Mouse (Mus musculus) liver, embryonic 13.5 days (tissue): ENCODE measurements at regions not wholly inside any gene's neighbourhood (a gene's known extent, or its start where the extent isn't known, plus 50 kb on each side); places are given as distances from the start of the nearest gene placed in this dataset.

Experiments
- ATAC-seq: fragments of 200-750 bp; cut with Nextera tagmentation; 2 replicates; pipeline ENCODE4 v1.8.0; 2017; ENCODE audit warnings: low read depth, mild to moderate bottlenecking, moderate number of reproducible peaks, moderate library complexity
- DNase-seq: peaks from one replicate; pipeline ENCODE4 v3.0.0; 2022
- H3K27ac ChIP-seq: fragments of 300-500 bp; sonication (generic); 2 replicates; pipeline ENCODE4 v1.5.1; 2015; ENCODE audit warnings: moderate library complexity, mild to moderate bottlenecking, inconsistent platforms
- H3K27me3 ChIP-seq: fragments of 300-500 bp; sonication (generic); 2 replicates; pipeline ENCODE4 v1.6.1; 2015; ENCODE audit warnings: mild to moderate bottlenecking, inconsistent platforms
- H3K36me3 ChIP-seq: fragments of 300-500 bp; sonication (generic); 2 replicates; pipeline ENCODE4 v1.6.1; 2015; ENCODE audit warnings: mild to moderate bottlenecking, inconsistent platforms
- H3K4me1 ChIP-seq: fragments of 300-500 bp; sonication (generic); replicated peaks from 2 replicates; pipeline ENCODE4 v1.6.1; 2015; ENCODE audit warnings: inconsistent platforms
- H3K4me2 ChIP-seq: fragments of 300-500 bp; sonication (generic); 2 replicates; pipeline ENCODE4 v1.6.1; 2015; ENCODE audit warnings: inconsistent platforms, mild to moderate bottlenecking, moderate library complexity
- H3K4me3 ChIP-seq: fragments of 300-500 bp; sonication (generic); replicated peaks from 2 replicates; pipeline ENCODE4 v1.5.1; 2015; ENCODE audit warnings: mild to moderate bottlenecking, inconsistent platforms
- H3K9ac ChIP-seq: fragments of 300-500 bp; sonication (generic); 2 replicates; pipeline ENCODE4 v1.6.1; 2015; ENCODE audit warnings: mild to moderate bottlenecking, inconsistent platforms
- H3K9me3 ChIP-seq: fragments of 300-500 bp; sonication (generic); replicated peaks from 2 replicates; pipeline ENCODE4 v1.6.1; 2016; ENCODE audit warnings: inconsistent platforms
- WGBS: fragments of 180-500 bp; shearing (Covaris S2); methylation state at CpG from one replicate; pipeline ENCODE4 v1.1.7; 2015; ENCODE audit not compliant: insufficient replicate concordance; 5-methylcytosine and 5-hydroxymethylcytosine counted together

DNA sequence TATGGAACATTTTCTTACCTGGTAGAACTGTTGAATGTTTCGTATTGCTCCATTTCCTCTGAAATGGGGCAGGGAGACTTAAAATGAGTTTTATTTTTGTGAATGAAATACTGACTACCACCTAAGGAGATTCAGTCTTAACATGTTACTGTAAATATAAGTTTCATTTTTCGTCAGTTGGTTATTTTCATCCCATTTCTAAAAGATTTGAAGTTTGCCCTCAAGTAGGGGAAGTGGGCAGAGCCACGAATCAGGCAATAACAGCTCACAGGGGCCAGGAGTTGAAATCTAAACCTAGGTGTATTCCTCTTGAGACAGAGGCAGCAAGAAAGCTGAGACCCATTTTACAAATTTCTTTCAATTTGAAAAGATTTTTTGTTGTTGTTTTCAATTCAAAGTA lies 88.6 kb upstream of the Ahr start:
- ATAC-seq (no peak), DNase-seq (no peak)
- Histone ChIP-seq H3K4me3 (no peak overlapping the region), H3K9me3 (no peaks in the 10 kb centered on the region), H3K9ac (no peak overlapping the region), H3K4me2 (no peak overlapping the region), H3K27ac (no peak overlapping the region), H3K4me1 (no peaks in the 10 kb centered on the region), H3K36me3 (no peaks in the 10 kb centered on the region), H3K27me3 (no peaks in the 10 kb centered on the region)
- 45% methylated on average over 3 of the region's 3 CpGs for WGBS

DNA sequence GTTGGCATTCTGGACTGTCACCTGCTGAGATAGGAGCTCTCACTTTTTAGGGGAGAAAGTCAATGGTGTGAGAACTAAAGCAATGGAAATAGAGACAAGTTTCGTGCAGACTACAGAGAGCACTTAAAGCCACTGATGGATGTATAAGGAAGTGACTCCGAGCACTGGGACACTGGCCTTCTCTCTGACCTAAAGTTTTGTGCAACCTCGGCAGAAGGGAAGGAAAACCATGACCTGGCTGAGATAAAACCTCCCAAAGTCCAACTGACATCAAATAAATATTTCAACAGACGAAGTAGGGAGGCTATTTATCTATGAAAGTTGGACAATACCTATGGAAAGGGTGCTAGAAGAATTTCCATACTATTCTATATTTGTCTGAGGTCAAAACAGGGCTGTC lies 80.0 kb upstream of the Ahr start:
- H3K9me3 ChIP-seq: no peaks in the 10 kb centered on the region
- no peak overlapping the region for H3K27ac ChIP-seq
- DNase-seq: no peak
- WGBS: 15% methylated on average over 4 of the region's 4 CpGs
- H3K4me3 ChIP-seq: no peak overlapping the region
- no peak for ATAC-seq
- H3K4me2 ChIP-seq: no peak overlapping the region
- no peaks in the 10 kb centered on the region for H3K27me3 ChIP-seq
- H3K9ac ChIP-seq: no peak overlapping the region
- no peaks in the 10 kb centered on the region for H3K4me1 ChIP-seq
- no peaks in the 10 kb centered on the region for H3K36me3 ChIP-seq

DNA sequence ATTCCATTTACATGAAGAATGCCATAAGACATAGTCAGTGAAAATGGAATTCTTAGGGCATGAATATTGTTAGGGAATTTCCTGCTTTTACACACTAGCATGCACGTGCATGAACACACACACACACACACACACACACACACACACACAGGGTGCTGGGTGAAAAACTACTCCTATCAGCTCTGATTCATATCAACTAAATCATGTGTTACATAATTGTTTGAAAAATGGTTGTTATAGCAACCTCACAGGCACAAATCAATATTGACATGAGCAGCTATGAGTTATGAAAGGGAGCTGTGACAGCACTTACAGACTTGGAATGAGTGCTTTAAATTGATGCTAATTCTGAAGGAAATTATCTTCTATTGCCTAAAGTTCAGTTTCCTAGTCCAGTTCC lies 72.8 kb upstream of the Ahr start:
- WGBS: 43% methylated on average over 1 of the region's 1 CpGs
- no peak for ATAC-seq

DNA sequence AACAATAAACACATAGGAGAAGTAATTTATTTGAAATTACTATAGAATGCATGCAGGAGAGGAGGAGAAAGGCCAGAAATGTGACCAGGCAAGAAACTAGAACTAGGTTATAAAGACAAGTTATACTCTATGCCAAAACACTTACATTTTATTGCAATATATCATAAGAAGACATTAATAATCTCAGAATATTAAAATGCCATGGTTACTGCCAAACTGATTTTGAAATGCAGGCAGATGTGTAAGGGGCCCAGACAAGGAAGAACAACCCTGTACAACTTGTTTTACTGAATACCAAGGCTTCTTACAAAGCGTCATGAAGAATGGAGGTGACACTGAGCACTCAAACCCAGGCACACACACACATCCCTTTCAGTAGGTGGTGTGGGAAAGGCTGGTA lies 68.9 kb upstream of the Ahr start:
- Histone ChIP-seq H3K27me3 (no peaks in the 10 kb centered on the region), H3K4me2 (no peak overlapping the region), H3K9ac (no peak overlapping the region), H3K4me3 (no peak overlapping the region), H3K27ac (no peak overlapping the region), H3K9me3 (no peaks in the 10 kb centered on the region), H3K4me1 (no peaks in the 10 kb centered on the region), H3K36me3 (no peaks in the 10 kb centered on the region)
- 69% methylated on average over 1 of the region's 1 CpGs for WGBS
- ATAC-seq: no peak
- DNase-seq: no peak

More for the DNA sequence above, 72.8 kb upstream of the Ahr start:
- Histone ChIP-seq H3K9me3 (no peaks in the 10 kb centered on the region), H3K9ac (no peak overlapping the region), H3K27me3 (no peaks in the 10 kb centered on the region), H3K4me1 (no peaks in the 10 kb centered on the region), H3K4me2 (no peak overlapping the region), H3K4me3 (no peak overlapping the region), H3K36me3 (no peaks in the 10 kb centered on the region), H3K27ac (no peak overlapping the region)
- DNase-seq: no peak

DNA sequence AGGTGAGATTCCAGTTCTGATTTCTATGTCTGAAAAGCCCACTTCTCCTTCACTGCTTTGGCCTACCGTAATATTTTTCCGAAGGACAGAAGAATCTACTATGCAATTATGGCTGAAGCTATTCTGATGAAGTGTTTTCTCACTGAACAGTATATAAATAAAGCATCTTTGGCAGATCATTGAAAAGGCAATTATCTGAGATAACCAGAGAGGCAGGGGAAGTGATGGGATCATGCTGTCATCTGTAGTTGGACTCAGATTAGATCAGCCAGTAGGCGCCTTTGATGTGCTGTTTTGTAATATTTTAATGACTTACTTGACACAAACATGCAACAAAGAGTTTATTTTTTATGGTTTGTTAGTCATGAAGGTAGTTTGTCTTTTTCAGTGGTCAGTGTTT lies 67.8 kb upstream of the Ahr start:
- DNase-seq (no peak), ATAC-seq (no peak)
- H3K9ac ChIP-seq: no peak overlapping the region
- H3K27me3 ChIP-seq: no peaks in the 10 kb centered on the region
- H3K4me2 ChIP-seq: no peak overlapping the region
- no peaks in the 10 kb centered on the region for H3K9me3 ChIP-seq
- H3K4me3 ChIP-seq: no peak overlapping the region
- no peaks in the 10 kb centered on the region for H3K36me3 ChIP-seq
- no peak overlapping the region for H3K27ac ChIP-seq
- 76% methylated on average over 3 of the region's 3 CpGs for WGBS
- H3K4me1 ChIP-seq: 0 out of 2 replicates have a peak, but pooled peaks cover 3% of the 10 kb centered on the region

DNA sequence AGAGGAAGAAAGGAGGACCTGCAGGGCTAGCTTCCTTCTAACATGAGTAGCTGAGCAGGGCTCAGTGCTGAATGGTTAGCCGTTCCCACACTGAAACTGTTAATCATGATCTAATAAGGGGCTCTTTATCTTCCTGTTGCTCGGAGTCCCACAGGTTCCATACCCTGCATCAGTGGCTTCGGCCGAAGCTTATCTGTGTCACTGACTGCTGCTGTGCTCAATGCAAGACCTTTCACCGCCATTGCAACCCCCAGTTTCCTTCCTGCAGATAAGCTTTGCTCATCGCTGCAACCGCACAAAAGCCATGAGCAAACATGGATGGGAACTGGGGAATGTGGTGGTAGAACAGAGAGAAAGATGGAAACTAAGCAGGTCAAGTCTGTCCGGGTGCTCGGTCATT lies 63.5 kb upstream of the Ahr start:
- DNase-seq (no peak), ATAC-seq (no peak; the same call in 1 of the 2 replicates)
- H3K36me3 ChIP-seq: no peaks in the 10 kb centered on the region
- H3K27me3 ChIP-seq: no peaks in the 10 kb centered on the region
- 0 out of 2 replicates have a peak, but pooled peaks cover 3% of the 10 kb centered on the region for H3K4me1 ChIP-seq
- no peaks in the 10 kb centered on the region for H3K9me3 ChIP-seq
- no peak overlapping the region for H3K4me2 ChIP-seq
- H3K9ac ChIP-seq: no peak overlapping the region
- WGBS: 10% methylated on average over 9 of the region's 9 CpGs
- H3K27ac ChIP-seq: no peak overlapping the region
- no peak overlapping the region for H3K4me3 ChIP-seq

DNA sequence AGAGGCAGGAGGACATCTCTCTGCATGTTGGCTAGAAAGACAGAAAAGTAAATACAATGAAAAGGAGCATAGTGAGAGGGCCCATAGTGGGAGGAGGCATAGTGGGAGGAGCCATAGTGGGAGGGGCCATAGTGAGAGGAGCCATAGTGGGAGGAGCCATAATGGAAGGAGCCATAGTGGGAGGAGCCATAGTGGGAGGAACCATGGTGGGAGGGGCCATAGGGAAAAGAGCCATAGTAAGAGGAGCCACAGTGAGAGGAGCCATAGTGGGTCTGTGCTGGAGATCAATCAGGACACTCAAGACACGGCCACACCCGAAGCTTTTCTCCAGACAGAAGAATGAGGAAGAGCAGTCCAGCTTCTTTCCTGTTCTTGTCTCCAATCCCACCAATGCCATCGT lies 58.0 kb upstream of the Ahr start:
- WGBS: 59% methylated on average over 3 of the region's 3 CpGs
- H3K9ac ChIP-seq: no peak overlapping the region
- no peak overlapping the region for H3K4me3 ChIP-seq
- DNase-seq (no peak), ATAC-seq (no peak)
- H3K4me1 ChIP-seq: no peaks in the 10 kb centered on the region
- H3K36me3 ChIP-seq: no peaks in the 10 kb centered on the region
- no peak overlapping the region for H3K27ac ChIP-seq
- H3K4me2 ChIP-seq: no peak overlapping the region
- H3K9me3 ChIP-seq: no peaks in the 10 kb centered on the region
- no peaks in the 10 kb centered on the region for H3K27me3 ChIP-seq
